ENCODE assay signal across 11 mouse cellular contexts in the genomic region with DNA sequence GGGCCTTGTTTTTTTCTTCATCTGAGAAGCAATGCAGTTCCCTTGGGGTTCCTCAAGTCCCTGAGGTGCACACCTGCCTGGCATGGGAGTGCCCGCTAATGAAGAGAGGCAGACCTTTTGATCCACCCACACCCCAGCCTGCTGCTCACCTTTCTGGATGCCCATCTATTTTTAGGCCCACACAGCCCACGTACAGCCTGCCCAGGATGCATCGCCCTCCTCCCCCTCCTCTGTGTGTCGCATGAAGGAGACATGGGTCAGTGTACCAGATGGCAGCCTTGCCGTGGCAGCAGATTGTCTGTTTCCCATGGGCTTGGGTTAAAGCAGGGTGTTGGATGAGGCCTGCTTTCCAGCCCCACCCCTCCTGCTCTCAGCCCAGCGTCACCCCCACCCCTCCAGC. TPM values are rescaled to one million over a fixed set of nuclear protein-coding genes. Genes with fewer than 3 reads are reported as not detected.
DNase-seq lines count a peak whose midpoint lies in the region; ATAC-seq lines count a peak whose summit lies in the region.
"Had no signal": no experiment of that assay in that cellular context is flagged by ENCODE, and none has a peak within 500 bp of the region (broad histone marks: within the 10 kb centered on the region; RNA-seq: fewer than 3 reads in every experiment).

No protein-coding gene starts in this region.

- peaks cover 7% of the 10 kb centered on the region; the same call in 1 of the 2 replicates for H3K27me3 ChIP-seq in hindbrain, embryonic 12.5 days
- H3K27me3 ChIP-seq in kidney, embryonic 14.5 days (ENCODE audit: control insufficient read depth, insufficient read depth, low read length): no peaks in the 10 kb centered on the region

- H3K9ac ChIP-seq in hindbrain, embryonic 12.5 days: no peak overlapping the region
- no peak overlapping the region for H3K9ac ChIP-seq in kidney, embryonic 14.5 days (ENCODE audit: low read depth, low read length)
- H3K9ac ChIP-seq: lung, embryonic 14.5 days had no signal

- 55% methylated on average over 6 of the region's 6 CpGs for WGBS in hindbrain, embryonic 12.5 days
- WGBS in kidney, embryonic 14.5 days: 54% methylated on average over 6 of the region's 6 CpGs

- DNase-seq in lung, postnatal 10 days: peak; percentile 47
- DNase-seq in lung, postnatal 25 days (ENCODE audit: low spot score): no peak
- peak; percentile 49 to 55 for DNase-seq in cerebellum, adult 18-20 months
- peak; percentile 68 for DNase-seq in retina, embryonic 14.5 days (ENCODE audit: low spot score)
- DNase-seq in kidney, adult 9 months: no peak
- DNase-seq: adrenal gland, adult 2 months; lung, embryonic 14.5 days; right cerebral cortex, postnatal 4 days; thymus, postnatal 25 days had no signal

- no peak overlapping the region for H3K4me3 ChIP-seq in hindbrain, embryonic 12.5 days
- H3K4me3 ChIP-seq in kidney, embryonic 14.5 days (ENCODE audit: low read length): no peak overlapping the region

- no peaks in the 10 kb centered on the region for H3K9me3 ChIP-seq in hindbrain, embryonic 12.5 days (replicated peaks)
- no peaks in the 10 kb centered on the region for H3K9me3 ChIP-seq in kidney, embryonic 14.5 days (ENCODE audit: control insufficient read depth, low read length)

- peak; percentile 41 for ATAC-seq in hindbrain, embryonic 12.5 days (ENCODE audit: low FRiP score)
- ATAC-seq in kidney, embryonic 14.5 days (ENCODE audit: low FRiP score, low TSS enrichment): no peak

- H3K27ac ChIP-seq in hindbrain, embryonic 12.5 days: no peak overlapping the region
- no peak overlapping the region for H3K27ac ChIP-seq in kidney, embryonic 14.5 days (ENCODE audit: low read depth, low read length)

- no peak overlapping the region for H3K4me2 ChIP-seq in hindbrain, embryonic 12.5 days (replicated peaks)
- no peak overlapping the region for H3K4me2 ChIP-seq in kidney, embryonic 14.5 days (replicated peaks; ENCODE audit: low read depth, low read length)
- H3K4me2 ChIP-seq: lung, embryonic 14.5 days had no signal

- peaks cover 63% of the 10 kb centered on the region for H3K4me1 ChIP-seq in hindbrain, embryonic 12.5 days
- peaks cover 28% of the 10 kb centered on the region for H3K4me1 ChIP-seq in kidney, embryonic 14.5 days (ENCODE audit: control insufficient read depth, insufficient read depth, low read length)

- H3K36me3 ChIP-seq in hindbrain, embryonic 12.5 days: no peaks in the 10 kb centered on the region
- H3K36me3 ChIP-seq in kidney, embryonic 14.5 days (ENCODE audit: control insufficient read depth, insufficient read depth, low read length): no peaks in the 10 kb centered on the region

RNA-seq across cellular contexts. Expression of gene Klhdc8a, which starts 8.5 kb away (rescaled TPM):
- 5.1 and 5.3 TPM in 2 replicates for polyA plus RNA-seq in hindbrain, embryonic 12.5 days (2016; fragmentation: Nextera tagmentation; extraction: Ambion mirVana)
- 1.3 and 1.4 TPM in 2 replicates for polyA plus RNA-seq in kidney, embryonic 14.5 days (2014; fragmentation: Nextera tagmentation; extraction: Ambion mirVana)

RNA-seq across cellular contexts. Expression of gene Nuak2, which starts 26.0 kb away (rescaled TPM):
- 29.7 and 30.0 TPM in 2 replicates for polyA plus RNA-seq in hindbrain, embryonic 12.5 days (2016; fragmentation: Nextera tagmentation; extraction: Ambion mirVana)
- 1.4 and 2.3 TPM in 2 replicates for polyA plus RNA-seq in kidney, embryonic 14.5 days (2014; fragmentation: Nextera tagmentation; extraction: Ambion mirVana)

Comparison
In these comparisons a context has a peak if more than half of its experiments do, and no peak if none do; other contexts are left out.
1. DNase-seq: peak in lung, postnatal 10 days (single experiment), cerebellum, adult 18-20 months (2 of 2) and retina, embryonic 14.5 days (single experiment); none in lung, postnatal 25 days (single experiment) and kidney, adult 9 months (single experiment).